Mouse (Mus musculus) thymus, postnatal 10 days (tissue): Measurements from ENCODE around the gene Sun1.

Source experiments
- DNase-seq, 2 experiments: peaks; one replicate each; pipeline ENCODE4 v3.0.0; 2021; ENCODE audit warnings: low spot score in 2 of 2

Gene Sun1

GRCm38 (mm10) chr5:139286142-139286941 is 85.9 kb downstream of the Sun1 start:
- no peak for DNase-seq

- DNase-seq = no peak
Observed at GRCm38 (mm10) chr5:139287099-139287498, 86.7 kb downstream of the Sun1 start.

GRCm38 (mm10) chr5:139287787-139288186 is 87.3 kb downstream of the Sun1 start:
- DNase-seq = no peak

- no peak for DNase-seq
Observed at GRCm38 (mm10) chr5:139288591-139288990, 88.2 kb downstream of the Sun1 start.

GRCm38 (mm10) chr5:139290467-139291259 is 90.2 kb downstream of the Sun1 start:
- no peak for DNase-seq

GRCm38 (mm10) chr5:139291811-139292560 is 91.5 kb downstream of the Sun1 start:
- DNase-seq = no peak

GRCm38 (mm10) chr5:139294089-139294488 is 93.7 kb downstream of the Sun1 start:
- no peak for DNase-seq

- DNase-seq = no peak
Observed at GRCm38 (mm10) chr5:139297092-139297491, 96.7 kb downstream of the Sun1 start.

- no peak for DNase-seq
Observed at GRCm38 (mm10) chr5:139297745-139298144, 97.3 kb downstream of the Sun1 start.
